Mouse (Mus musculus): ENCODE results near the gene Nuf2.
"Not testable (repeated sequence)": the region's sequence is repeated elsewhere in the genome, so short reads cannot be mapped to it uniquely, and the experiment has no call there.

Gene Nuf2

GRCm38 (mm10) chr1:169530876-169531701 is at the start of gene Nuf2:
Nuf2 (minus strand) TSS chr1:169531464.
- peak; percentile 96 to 98 for DNase-seq

GRCm38 (mm10) chr1:169579572-169579971 is 48.3 kb upstream of the Nuf2 start:
- DNase-seq = no peak

DNA sequence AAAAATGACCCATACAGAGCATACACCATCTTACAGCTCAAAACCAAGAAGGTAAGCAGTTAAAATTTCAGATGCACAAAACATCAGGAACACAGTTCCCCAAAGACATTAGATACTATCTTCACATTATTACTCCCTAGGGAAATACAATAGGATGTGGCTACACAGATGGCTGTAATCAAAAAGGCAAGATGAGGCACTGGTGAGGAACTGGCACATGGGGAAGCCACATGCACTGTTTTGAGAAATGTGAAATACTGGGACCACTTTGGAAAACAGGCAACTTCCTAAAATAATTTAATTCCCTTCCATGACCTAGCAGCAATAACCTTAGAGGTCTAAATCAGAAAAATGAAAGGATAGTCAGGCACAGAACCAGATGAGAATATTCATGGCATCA is 42.9 kb upstream of the Nuf2 start:
- DNase-seq = no peak

DNA sequence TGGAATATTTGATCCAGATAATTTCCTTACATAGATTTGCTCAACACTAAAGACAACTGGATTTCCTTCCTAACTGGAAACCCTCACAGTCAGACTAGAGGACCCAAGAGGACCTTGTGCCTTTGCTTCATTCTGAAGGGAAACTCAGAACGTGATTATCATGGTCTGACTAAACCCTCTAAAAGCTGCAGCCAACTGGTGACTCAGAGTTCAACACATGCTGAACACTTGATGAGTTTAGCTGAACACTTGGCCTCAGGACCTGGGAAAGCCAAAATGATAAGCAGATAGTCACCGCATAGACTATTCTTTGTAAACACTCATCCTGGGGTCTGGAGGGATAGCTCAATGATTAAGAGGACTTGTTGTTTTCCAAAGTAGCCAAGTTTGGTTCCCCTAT is 24.4 kb upstream of the Nuf2 start:
- DNase-seq = no peak

DNA sequence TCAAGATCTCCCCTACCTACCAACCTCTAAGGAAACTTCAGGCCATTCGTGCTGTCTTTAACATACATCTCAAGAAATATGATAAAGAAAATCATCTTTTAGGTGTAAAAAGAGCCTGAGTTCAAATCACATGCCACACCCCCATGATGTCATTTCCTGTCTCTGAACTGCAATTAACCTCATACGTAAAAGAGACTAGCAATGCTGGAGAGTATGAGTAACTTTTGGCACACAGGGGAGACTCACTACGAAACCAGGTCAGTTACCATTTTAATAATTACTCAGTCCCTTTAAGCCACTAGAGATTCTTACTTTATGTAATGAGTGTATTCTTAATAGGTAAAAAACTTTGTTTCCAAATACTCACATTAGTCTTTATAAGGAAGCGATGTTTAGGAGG is 23.8 kb upstream of the Nuf2 start:
- no peak for DNase-seq

GRCm38 (mm10) chr1:169553446-169553845 is 22.2 kb upstream of the Nuf2 start:
- DNase-seq = no peak

GRCm38 (mm10) chr1:169540415-169540814 is 9.2 kb upstream of the Nuf2 start:
- no peak for DNase-seq

GRCm38 (mm10) chr1:169531702-169532535 is 655 bp upstream of the Nuf2 start:
- peak; percentile 41 to 55 for DNase-seq

DNA sequence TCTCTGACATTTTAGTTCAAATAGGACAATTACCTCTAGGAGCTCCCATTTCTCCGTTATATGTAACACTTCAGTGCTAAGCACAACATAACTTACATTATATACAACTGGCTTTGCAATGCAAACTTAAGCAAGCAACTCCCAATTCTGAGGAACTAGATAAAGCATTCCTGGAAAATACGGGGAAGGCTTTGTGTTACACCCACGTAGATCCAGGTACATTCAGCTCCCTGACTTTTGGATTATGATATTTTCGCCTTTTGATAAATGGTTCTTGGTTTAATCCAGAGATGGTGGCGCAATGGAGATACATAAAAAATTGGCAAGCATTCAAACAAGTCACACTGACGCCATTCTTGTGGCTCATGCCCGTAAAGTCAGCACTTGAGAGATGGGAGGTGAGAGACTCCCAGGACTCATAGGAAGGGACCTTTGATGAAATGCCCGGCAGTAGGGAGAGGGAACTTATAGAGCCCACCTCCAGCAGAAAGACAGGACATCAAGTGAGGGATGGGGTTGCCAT is 1.2 kb downstream of the Nuf2 start:
- DNase-seq = no peak

DNA sequence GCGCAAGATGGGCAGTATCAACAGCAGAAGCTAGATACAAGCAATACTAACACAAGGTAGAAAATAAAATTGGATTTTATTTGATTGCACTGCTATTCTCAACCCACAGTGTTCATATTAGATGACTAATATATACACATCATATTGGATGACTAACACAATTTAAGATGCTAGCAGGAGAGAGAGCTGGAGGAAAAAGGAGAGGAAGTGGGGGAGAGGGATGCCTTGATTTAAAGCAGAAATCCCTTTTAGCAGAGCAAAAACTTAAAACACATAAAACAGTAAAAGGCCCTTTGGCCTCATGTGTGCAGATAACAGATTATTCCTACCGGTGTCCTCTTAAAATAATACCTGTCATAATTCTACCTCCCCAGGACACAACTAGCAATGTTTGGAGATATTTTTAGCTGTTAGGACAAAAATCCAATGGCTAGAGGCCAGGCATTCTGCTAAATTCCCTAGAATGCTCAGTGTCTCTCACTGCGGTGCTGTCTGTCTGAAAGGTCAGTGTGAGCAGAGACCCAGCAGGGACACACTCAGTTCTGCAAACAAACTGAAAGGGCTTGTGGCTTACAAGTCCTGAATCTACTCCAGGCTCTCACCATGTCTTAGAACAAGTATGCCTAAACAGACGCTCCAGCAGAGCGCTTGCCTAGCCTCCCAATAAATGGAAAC is 5.1 kb downstream of the Nuf2 start:
- DNase-seq = no peak

DNA sequence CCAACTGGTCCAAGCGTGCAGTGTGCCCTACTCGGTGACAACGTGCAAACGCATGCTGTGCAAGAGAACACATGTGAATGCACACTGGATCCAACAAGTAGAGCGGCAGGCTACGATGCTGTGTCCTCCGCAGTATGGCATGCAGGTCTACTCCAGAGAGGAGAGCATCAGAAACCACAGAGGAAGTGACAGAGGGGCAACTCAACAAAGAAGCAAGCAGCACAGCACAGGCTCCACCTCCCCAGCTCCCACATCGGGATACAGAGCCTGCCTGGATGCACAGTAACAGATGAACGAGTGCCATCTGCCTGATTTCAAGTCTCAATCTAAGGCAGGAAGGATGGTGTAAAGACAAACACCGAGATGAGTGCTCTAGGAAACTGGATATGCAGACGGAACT is 11.9 kb downstream of the Nuf2 start:
- DNase-seq = no peak

- DNase-seq = not testable (repeated sequence)
Observed at GRCm38 (mm10) chr1:169517899-169518517, 13.3 kb downstream of the Nuf2 start.

DNA sequence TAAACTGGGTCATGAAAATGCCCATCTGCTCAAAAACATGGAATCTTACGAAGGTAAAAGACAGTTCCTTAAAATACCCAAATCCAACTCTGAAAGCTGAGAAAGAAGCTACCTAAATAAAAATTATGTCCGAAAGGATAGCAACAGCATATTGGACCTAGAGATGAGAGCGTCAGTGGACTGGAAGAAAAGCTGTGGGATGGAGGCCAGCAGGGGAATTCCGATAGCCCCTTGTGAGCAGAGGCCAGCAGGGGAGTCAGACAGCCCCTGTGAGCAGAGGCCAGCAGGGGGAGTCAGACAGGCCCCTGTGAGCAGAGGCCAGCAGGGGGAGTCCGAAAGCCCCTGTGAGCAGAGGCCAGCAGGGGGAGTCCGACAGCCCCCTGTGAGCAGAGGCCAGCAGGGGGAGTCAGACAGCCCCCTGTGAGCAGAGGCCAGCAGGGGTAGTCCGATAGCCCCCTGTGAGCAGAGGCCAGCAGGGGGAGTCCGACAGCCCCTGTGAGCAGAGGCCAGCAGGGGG is 13.8 kb downstream of the Nuf2 start:
- peak in 1 of 2 experiments; percentile 5 for DNase-seq

DNA sequence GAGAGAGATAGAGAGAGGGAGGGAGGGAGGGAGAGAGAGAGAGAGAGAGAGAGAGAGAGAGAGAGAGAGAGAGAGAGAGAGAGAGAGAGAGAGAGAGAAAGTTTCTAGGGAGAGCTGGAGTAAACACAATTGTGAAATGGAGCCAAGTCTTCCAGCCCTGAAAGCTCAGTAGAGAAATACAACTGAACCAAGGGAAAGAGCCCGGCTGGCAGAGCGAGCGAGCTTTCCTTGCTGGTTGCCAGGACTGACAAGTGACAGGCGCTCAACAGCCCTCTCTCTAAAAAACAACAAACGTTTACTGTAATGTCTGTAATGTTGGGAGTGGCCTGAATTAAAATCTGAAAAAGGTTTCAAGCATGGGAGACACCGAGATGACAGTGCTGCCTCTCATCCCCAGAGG is 24.9 kb downstream of the Nuf2 start:
- DNase-seq = no peak

DNA sequence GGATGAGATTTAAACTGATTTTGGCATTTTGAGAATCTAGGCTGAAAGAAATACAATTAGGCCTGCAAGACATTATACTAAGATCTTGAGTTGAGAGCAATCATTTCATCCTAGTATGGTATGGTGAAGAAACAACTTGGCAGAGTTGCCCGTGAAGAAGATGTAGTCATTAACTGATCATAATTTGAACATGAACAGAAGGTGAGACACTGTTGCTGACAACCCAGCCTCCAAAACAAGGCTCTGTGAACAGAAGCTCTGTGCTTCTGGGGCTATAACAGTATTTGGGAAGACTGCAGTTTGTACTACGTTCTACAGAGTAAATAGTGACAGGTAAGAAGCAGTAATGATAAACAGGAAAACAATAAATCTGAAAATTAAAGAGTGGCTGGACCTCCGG is 28.4 kb downstream of the Nuf2 start:
- DNase-seq = no peak

GRCm38 (mm10) chr1:169495621-169496020 is 35.6 kb downstream of the Nuf2 start:
- no peak for DNase-seq

GRCm38 (mm10) chr1:169491561-169491960 is 39.7 kb downstream of the Nuf2 start:
- no peak for DNase-seq

- DNase-seq = no peak
Observed at GRCm38 (mm10) chr1:169485408-169485885, 45.8 kb downstream of the Nuf2 start.

GRCm38 (mm10) chr1:169484565-169484964 is 46.7 kb downstream of the Nuf2 start:
- DNase-seq = no peak

DNA sequence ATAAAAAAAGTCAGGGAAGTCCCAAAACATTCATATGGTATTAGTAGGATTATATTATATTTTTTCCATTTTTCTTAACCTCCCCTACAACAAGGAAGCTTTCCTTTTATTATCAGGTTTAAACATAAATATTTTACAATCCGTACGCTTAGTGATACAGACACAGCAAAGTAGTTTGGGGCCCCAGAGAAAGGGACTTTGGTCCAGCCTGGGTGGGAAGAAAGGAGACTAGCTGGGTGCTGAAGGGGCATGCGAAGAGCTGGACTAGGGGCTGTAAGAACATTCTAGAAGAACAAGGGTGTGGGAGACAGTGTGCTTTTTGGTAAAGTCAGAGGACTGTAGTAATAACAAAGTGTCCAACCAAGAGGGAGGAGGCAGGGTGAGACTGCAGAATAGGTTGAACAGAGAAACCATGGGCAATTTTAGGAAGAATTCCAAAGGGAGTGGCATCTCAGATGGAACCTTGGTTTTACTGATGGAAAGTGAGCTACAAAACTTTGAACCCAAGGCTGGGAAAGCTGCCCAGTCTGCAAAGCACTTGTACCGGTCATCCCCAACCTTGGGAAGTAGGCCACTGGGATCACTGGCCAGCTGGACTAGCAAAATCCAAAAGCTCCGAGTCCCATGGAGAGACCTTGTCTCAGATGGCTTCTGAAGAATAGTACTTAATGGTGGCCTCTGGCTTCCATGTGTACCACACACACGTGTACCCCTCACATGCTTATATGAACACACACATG is 48.5 kb downstream of the Nuf2 start:
- DNase-seq = no peak

GRCm38 (mm10) chr1:169471185-169471584 is 60.1 kb downstream of the Nuf2 start:
- no peak for DNase-seq

- no peak for DNase-seq
Observed at GRCm38 (mm10) chr1:169467791-169468190, 63.5 kb downstream of the Nuf2 start.
